Mouse (Mus musculus): ENCODE measurements at regions not wholly inside any gene's neighbourhood (a gene's known extent, or its start where the extent isn't known, plus 50 kb on each side); places are given as distances from the start of the nearest gene placed in this dataset.

- no peak for ATAC-seq (ENCODE audit: insufficient number of reproducible peaks, low FRiP score, low TSS enrichment)
These were observed 330.2 kb upstream of the Zfp507 start for GRCm38 (mm10) chr7:36133026-36133425.

DNA sequence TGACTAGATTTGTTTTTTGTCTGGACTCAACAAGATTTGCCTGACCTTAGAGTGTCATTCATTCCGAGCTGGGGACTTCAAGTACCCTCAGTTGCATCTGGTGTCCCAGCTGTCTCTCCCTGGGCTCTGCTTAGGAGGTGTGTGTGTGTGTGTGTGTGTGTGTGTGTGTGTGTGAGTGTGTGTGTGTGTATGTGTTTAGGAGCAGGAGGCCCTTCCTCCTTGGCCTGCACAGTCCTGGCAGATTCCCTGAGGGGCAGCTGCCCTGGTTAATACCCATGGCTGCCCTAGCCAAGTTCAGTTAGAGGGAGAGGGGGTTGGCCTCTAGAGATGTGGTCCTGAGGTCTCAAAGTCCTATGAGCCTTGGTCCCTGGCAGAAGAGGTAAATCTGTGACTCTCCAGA lies 329.8 kb upstream of the Zfp507 start:
- ATAC-seq (ENCODE audit: insufficient number of reproducible peaks, low FRiP score, low TSS enrichment), result no peak

DNA sequence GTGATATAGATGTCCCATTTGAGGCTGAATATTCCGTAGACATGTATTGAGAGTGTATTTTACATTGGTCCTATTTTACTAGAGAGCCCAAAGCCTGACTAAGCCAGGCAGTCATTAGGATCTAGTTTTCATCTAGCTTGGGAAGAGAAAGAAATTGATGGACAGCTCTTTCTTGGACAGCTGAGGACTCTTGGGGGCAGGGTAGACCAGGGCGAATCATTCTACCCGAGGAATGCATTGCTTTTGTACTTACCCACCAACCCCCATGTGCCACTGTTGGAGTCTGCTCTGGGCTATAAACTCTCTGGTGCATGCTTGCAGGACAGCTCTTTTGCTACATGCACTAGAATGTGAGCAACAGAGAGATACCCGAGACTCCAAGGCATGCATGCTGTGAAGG lies 294.3 kb upstream of the Zfp507 start:
- no peak for ATAC-seq (ENCODE audit: insufficient number of reproducible peaks, low FRiP score, low TSS enrichment)

- no peak for ATAC-seq (ENCODE audit: insufficient number of reproducible peaks, low FRiP score, low TSS enrichment)
These were observed 292.7 kb upstream of the Zfp507 start for GRCm38 (mm10) chr7:36095258-36096130.

DNA sequence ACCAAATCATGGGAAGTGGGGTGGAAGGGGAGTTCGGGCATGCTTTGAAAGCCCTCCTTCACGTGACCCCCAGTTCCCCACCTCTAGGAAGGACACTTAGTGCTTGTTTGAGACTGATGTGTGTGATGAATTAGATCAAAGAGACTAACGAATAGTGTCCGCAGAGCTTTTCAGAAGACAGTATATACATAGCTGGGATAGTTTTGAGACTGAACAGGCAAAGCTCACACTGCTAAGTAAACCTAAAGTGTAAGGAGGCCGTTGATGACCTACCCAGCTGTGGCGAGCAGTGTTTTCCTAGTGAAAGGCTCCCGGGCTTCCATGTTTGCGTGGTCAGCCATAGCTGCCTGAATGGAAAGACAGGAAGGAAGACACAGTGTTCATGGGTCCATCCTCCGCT lies 288.3 kb upstream of the Zfp507 start:
- ATAC-seq (ENCODE audit: insufficient number of reproducible peaks, low FRiP score, low TSS enrichment), result no peak

GRCm38 (mm10) chr7:36090291-36091123 lies 287.7 kb upstream of the Zfp507 start:
- no peak for ATAC-seq (ENCODE audit: insufficient number of reproducible peaks, low FRiP score, low TSS enrichment)

DNA sequence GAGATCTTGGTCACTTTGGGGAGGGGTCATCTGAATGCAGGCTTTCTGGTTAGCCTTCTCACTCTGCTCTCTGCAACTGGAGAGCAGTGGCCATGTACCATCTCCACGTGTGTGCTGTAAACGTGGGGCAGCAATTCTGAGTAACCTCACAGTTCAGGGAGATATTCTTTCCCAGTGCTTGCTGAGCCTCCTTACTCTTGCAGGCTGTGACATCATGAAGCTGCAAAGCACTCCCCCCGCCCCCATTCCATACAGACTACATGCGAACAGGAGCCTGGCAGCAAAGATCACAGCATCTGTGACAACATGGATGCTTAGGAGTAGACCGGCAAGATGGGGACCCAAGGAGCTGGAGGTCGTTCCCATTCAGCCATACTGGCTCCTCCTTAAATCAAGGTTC lies 284.8 kb upstream of the Zfp507 start:
- ATAC-seq (ENCODE audit: insufficient number of reproducible peaks, low FRiP score, low TSS enrichment), result no peak

DNA sequence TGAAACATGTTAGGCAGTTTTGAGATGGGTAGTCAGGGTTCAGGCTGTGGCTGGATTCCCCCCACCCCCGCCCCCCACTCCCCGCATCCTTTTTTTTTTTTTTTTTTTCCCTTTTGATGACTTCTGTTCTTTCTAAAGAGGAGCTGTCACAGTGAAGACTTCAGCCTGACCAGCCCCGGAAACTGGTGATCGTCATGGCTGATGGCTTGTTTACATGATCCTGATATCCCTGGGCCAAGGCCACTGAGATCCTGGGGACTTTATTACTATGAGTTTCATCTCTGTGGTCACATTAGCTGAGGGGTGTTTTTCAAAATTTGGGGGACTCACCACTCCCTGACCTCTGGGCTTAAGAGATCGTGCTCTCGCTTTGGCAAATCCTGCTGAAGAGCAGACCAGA lies 275.9 kb upstream of the Zfp507 start:
- ATAC-seq (ENCODE audit: insufficient number of reproducible peaks, low FRiP score, low TSS enrichment), result no peak

DNA sequence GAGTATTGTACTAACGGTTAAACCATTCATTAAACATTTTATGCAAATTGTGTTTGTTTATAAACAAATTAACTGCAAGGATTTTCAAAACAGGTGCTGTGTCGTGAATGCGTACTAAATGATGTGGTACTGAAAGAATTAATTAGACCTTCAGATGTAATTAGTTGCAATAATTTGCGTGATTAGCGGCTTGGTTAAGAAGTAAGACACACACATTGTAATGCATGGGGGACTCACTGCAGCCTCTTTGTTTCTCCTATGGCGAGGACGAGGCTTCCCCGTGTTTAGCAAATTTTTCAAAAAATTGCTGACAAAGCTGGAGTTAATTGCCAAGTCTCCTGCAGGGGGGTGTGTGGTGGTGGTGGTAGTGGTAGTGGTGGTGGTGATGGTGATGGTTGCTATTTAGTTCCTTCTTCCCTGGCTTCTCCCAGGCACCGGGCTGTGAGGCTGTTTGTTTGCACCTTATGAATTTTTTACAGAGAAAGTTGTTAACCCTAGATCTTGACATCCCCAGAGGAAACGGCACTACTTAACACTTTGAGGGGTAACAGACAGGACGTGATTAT lies 275.4 kb upstream of the Zfp507 start:
- ATAC-seq (ENCODE audit: insufficient number of reproducible peaks, low FRiP score, low TSS enrichment), result no peak

DNA sequence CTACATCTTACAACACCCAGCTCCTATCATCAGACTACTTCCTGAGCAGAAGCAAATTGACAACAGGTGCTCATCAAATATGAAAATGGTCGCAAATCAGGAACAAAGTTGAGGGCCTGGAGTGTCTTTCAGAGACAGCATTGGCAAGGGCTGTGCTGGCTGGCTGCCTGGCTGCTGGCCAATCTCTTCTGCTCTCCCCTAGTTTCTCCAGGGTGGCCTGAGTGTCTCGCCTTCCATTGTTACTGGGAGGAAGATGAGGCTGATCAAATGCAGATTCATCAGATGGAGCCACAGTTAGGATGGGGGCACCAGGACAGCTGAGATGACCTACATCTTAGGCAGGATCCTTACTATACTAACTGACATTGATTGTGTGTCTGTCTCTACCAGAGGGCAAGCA lies 274.5 kb upstream of the Zfp507 start:
- no peak for ATAC-seq (ENCODE audit: insufficient number of reproducible peaks, low FRiP score, low TSS enrichment)

- no peak for ATAC-seq (ENCODE audit: insufficient number of reproducible peaks, low FRiP score, low TSS enrichment)
These were observed 273.2 kb upstream of the Zfp507 start for GRCm38 (mm10) chr7:36076021-36076441.

- no peak for ATAC-seq (ENCODE audit: insufficient number of reproducible peaks, low FRiP score, low TSS enrichment)
These were observed 269.0 kb upstream of the Zfp507 start for GRCm38 (mm10) chr7:36071774-36072173.

DNA sequence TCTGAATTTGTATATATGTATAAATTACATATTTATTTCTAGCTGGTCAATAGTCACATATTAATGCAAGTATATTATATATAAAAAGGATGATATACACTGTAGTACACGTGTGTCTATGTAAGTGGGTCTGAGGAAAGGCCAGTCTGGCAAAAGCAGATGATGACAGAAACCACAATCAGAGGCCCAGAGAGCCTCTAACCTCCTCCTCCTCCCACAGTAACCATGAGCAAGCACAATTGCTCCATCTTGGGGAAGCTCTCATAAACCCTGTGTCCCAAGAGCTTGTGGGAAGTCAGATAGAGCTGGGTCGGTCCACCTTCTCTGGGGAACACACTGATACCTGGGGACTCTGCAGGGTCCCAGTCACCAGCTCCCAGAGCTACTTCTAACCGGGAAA lies 263.9 kb upstream of the Zfp507 start:
- ATAC-seq (ENCODE audit: insufficient number of reproducible peaks, low FRiP score, low TSS enrichment), result no peak

DNA sequence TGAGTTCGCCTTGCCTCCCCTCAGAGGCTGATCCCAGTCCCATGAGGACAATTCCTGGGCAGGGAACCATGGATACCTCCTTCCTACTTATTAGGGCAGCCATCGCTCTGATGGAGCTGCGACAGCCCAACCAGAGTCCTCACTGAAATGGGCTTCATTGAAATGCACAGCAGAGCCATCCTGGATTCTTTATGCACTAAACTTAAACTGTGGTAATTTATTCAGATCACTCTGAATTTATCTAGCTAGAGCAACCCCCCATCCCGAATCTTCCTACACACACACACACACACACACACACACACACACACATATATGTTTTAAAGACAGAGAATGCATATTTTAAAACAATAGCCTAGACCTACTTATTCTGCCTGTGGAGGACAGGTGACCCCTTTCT lies 258.9 kb upstream of the Zfp507 start:
- ATAC-seq (ENCODE audit: insufficient number of reproducible peaks, low FRiP score, low TSS enrichment), result no peak

GRCm38 (mm10) chr7:36060426-36060825 lies 257.6 kb upstream of the Zfp507 start:
- ATAC-seq (ENCODE audit: insufficient number of reproducible peaks, low FRiP score, low TSS enrichment), result no peak

GRCm38 (mm10) chr7:36046053-36046452 lies 243.2 kb upstream of the Zfp507 start:
- ATAC-seq (ENCODE audit: insufficient number of reproducible peaks, low FRiP score, low TSS enrichment), result no peak

- ATAC-seq (ENCODE audit: insufficient number of reproducible peaks, low FRiP score, low TSS enrichment), result no peak
These were observed 229.1 kb upstream of the Zfp507 start for GRCm38 (mm10) chr7:36031881-36032280.

DNA sequence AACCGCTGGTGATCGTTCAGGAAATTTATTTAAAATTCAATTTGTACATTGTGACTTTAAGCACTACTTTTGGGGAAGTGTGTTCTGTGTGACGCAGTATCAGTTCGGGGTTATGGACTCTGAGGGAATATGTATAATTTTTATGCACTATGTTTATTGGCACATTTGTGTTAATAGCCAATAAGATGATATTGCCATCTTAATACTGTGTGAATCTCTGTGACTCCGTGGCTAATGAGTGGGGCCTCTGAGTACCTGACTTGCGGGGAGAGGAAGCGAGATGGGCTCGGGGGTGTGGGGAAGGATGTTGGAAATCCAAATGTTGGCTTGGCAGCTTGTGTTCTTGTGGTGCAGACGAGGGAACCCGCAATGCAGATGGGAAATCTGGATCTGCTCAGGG lies 220.2 kb upstream of the Zfp507 start:
- no peak for ATAC-seq (ENCODE audit: insufficient number of reproducible peaks, low FRiP score, low TSS enrichment)

DNA sequence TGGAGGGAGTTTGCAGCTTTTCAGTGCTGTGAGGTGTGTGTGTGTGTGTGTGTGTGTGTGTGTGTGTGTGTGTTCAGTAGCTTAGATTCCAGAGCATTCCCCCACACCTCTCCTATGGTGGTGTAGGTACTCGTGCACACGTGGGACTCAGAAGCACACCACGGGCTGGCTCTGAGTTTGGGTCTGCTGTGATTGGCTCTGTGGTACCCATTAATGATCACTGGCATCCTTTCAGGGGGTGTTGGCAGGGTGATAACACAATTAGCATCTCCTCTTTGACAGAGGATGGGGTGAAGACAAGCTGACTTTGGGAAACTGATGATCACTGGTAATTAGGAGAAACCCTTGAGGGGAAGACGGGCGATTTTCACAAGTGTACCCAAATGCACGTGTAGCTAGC lies 219.7 kb upstream of the Zfp507 start:
- ATAC-seq (ENCODE audit: insufficient number of reproducible peaks, low FRiP score, low TSS enrichment), result no peak

DNA sequence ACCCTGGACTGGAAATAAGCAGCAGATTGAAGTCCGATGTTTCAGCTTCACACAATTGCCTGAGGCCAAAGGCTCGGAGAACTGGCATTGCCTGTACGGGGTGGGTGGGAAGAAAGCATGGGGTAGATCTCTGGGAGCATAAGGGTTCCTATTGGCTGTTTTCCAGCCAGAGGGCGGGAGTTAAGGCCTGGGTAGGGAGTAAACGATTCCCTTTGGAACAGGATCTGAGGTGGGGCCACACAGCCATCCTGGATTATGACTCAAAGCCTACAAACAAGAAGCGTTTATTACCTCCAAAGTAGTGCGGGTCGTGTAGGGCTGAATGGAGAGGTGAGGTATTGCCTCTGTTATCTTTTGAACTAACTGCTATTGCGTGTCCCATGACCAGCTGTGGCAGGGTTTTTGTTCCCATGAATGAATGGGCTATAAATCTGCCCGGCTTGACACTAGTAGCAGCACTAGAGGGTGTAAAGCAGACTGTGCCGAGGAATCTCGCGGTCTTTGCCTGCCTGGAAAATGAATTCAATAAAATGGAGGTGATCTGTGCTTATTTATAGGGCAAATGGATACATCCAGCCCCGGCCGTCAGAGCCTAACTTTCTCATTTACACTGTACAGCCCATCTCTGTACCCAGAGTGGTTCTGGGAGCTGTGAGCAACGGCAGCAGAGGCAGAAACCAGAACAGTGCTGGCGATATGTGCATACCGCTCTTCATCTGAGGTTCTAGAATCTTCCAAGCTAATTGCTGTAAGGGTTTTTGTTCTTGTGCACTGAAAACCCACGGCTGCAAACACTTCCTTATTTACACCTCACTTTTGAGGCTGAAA lies 214.3 kb upstream of the Zfp507 start:
- ATAC-seq (ENCODE audit: insufficient number of reproducible peaks, low FRiP score, low TSS enrichment), result no peak
